Mouse (Mus musculus) heart, embryonic 11.5 days (tissue): ENCODE data around the gene Ndufs6. TPM values are rescaled to one million over a fixed set of nuclear protein-coding genes. Genes with fewer than 3 reads are reported as not detected.

ENCODE experiments used
- ATAC-seq: fragments of 200-750 bp; cut with Nextera tagmentation; replicated peaks from 2 replicates; pipeline ENCODE4 v1.8.0; 2017; ENCODE audit warnings: moderate library complexity; ENCODE audit not compliant: insufficient number of reproducible peaks, low FRiP score, low TSS enrichment
- H3K27ac ChIP-seq: fragments of 300-500 bp; sonication (generic); 2 replicates; pipeline ENCODE4 v1.5.1; 2014; ENCODE audit warnings: mild to moderate bottlenecking, low read depth, low read length
- H3K27me3 ChIP-seq: fragments of 300-500 bp; sonication (generic); 2 replicates; pipeline ENCODE4 v1.6.1; 2014; ENCODE audit warnings: mild to moderate bottlenecking, low read length, mixed read lengths; ENCODE audit not compliant: control insufficient read depth, insufficient read depth
- H3K36me3 ChIP-seq: fragments of 300-500 bp; sonication (generic); 2 replicates; pipeline ENCODE4 v1.6.1; 2014; ENCODE audit warnings: mild to moderate bottlenecking, low read length, moderate library complexity, mixed read lengths; ENCODE audit not compliant: control insufficient read depth, insufficient read depth
- H3K4me1 ChIP-seq: fragments of 300-500 bp; sonication (generic); 2 replicates; pipeline ENCODE4 v1.6.1; 2014; ENCODE audit warnings: low read length; ENCODE audit not compliant: control insufficient read depth, insufficient read depth
- H3K4me2 ChIP-seq: fragments of 300-500 bp; sonication (generic); 2 replicates; pipeline ENCODE4 v1.6.1; 2014; ENCODE audit warnings: mild to moderate bottlenecking, moderate library complexity
- H3K4me3 ChIP-seq: fragments of 300-500 bp; sonication (generic); 2 replicates; pipeline ENCODE4 v1.5.1; 2014; ENCODE audit warnings: low read depth, low read length
- H3K9ac ChIP-seq: fragments of 300-500 bp; sonication (generic); 2 replicates; pipeline ENCODE4 v1.6.1; 2014; ENCODE audit warnings: mild to moderate bottlenecking, low read depth, low read length, moderate library complexity
- H3K9me3 ChIP-seq: fragments of 300-500 bp; sonication (generic); replicated peaks from 2 replicates; pipeline ENCODE4 v1.6.1; 2016; ENCODE audit warnings: low read length; ENCODE audit not compliant: control insufficient read depth
- WGBS: fragments of 180-500 bp; shearing (Covaris S2); extraction: QIAGEN DNeasy Blood & Tissue Kit; methylation state at CpG from one replicate; pipeline ENCODE4 v1.1.7; 2014; ENCODE audit not compliant: insufficient replicate concordance; 5-methylcytosine and 5-hydroxymethylcytosine counted together
- polyA plus RNA-seq: library from polyadenylated mRNA; unstranded; fragments of >200 nt; fragmentation: Nextera tagmentation; extraction: Ambion mirVana; gene quantifications from 2 replicates; pipeline ENCODE4 v1.2.1, GENCODE M21; 2014

Ndufs6 gene
- polyA plus RNA-seq, 1 experiment from 2014 or later: 545 TPM

- Histone ChIP-seq H3K36me3 (no peaks in the 10 kb centered on the region), H3K4me2 (no peak overlapping the region), H3K27ac (no peak overlapping the region), H3K27me3 (peaks cover 53% of the 10 kb centered on the region), H3K4me1 (peaks cover 46% of the 10 kb centered on the region), H3K9ac (no peak overlapping the region), H3K9me3 (no peaks in the 10 kb centered on the region), H3K4me3 (no peak overlapping the region)
- WGBS: 28% methylated on average over 1 of the region's 1 CpGs
- no peak for ATAC-seq
These were observed 54.8 kb downstream of the Ndufs6 start for GRCm38 (mm10) chr13:73273536-73273935.

GRCm38 (mm10) chr13:73272794-73273282 lies 55.5 kb downstream of the Ndufs6 start:
- ATAC-seq: no peak
- H3K9me3 ChIP-seq: no peaks in the 10 kb centered on the region
- peaks cover 58% of the 10 kb centered on the region for H3K27me3 ChIP-seq
- H3K4me1 ChIP-seq: peaks cover 48% of the 10 kb centered on the region
- H3K27ac ChIP-seq: peak overlapping the region; percentile 50; the same call in 1 of the 2 replicates
- no peak overlapping the region for H3K4me3 ChIP-seq
- H3K4me2 ChIP-seq: no peak overlapping the region
- H3K36me3 ChIP-seq: no peaks in the 10 kb centered on the region
- H3K9ac ChIP-seq: 0 out of 2 replicates have a peak overlapping the region, but pooled peaks have one; percentile 78

- H3K36me3 ChIP-seq: no peaks in the 10 kb centered on the region
- peak overlapping the region; percentile 68 for H3K4me2 ChIP-seq
- H3K9me3 ChIP-seq: no peaks in the 10 kb centered on the region
- H3K4me1 ChIP-seq: peaks cover 46% of the 10 kb centered on the region
- H3K9ac ChIP-seq: peak overlapping the region; percentile 78
- H3K27me3 ChIP-seq: peaks cover 69% of the 10 kb centered on the region
- ATAC-seq: no peak
- peak overlapping the region; percentile 74 for H3K27ac ChIP-seq
- under 1% methylated on average over 53 of the region's 53 CpGs for WGBS
- H3K4me3 ChIP-seq: peak overlapping the region; percentile 37
These were observed 56.8 kb downstream of the Ndufs6 start for GRCm38 (mm10) chr13:73271336-73272242.

GRCm38 (mm10) chr13:73270451-73271081 lies 57.8 kb downstream of the Ndufs6 start:
- H3K4me3 ChIP-seq: peak overlapping the region; percentile 21
- WGBS: 7% methylated on average over 22 of the region's 22 CpGs
- H3K9me3 ChIP-seq: no peaks in the 10 kb centered on the region
- peak overlapping the region; percentile 74 for H3K27ac ChIP-seq
- ATAC-seq: no peak
- H3K4me1 ChIP-seq: peaks cover 46% of the 10 kb centered on the region
- H3K36me3 ChIP-seq: no peaks in the 10 kb centered on the region
- H3K4me2 ChIP-seq: peak overlapping the region; percentile 68
- H3K27me3 ChIP-seq: peaks cover 75% of the 10 kb centered on the region
- peak overlapping the region; percentile 78 for H3K9ac ChIP-seq

- 16% methylated on average over 3 of the region's 3 CpGs for WGBS
- H3K36me3 ChIP-seq: no peaks in the 10 kb centered on the region
- H3K4me1 ChIP-seq: peaks cover 49% of the 10 kb centered on the region
These were observed 58.5 kb downstream of the Ndufs6 start for GRCm38 (mm10) chr13:73269891-73270290.

More at GRCm38 (mm10) chr13:73269891-73270290, 58.5 kb downstream of the Ndufs6 start:
- Histone ChIP-seq H3K9ac (no peak overlapping the region), H3K9me3 (no peaks in the 10 kb centered on the region), H3K4me3 (no peak overlapping the region), H3K27ac (peak overlapping the region; percentile 74), H3K27me3 (peaks cover 78% of the 10 kb centered on the region), H3K4me2 (no peak overlapping the region)
- ATAC-seq: no peak

Other genes with a start within 250 kb of the Ndufs6 start
- 39.2 and 45.9 TPM in 2 replicates for gene Irx4, start 68.1 kb downstream of the Ndufs6 start, polyA plus RNA-seq
- 155 and 170 TPM in 2 replicates for gene Mrpl36, start within 50 bp of the Ndufs6 start, polyA plus RNA-seq
- 26.0 and 26.6 TPM in 2 replicates for gene Lpcat1, start 138.7 kb upstream of the Ndufs6 start, polyA plus RNA-seq
- gene Slc6a3, start 208.2 kb upstream of the Ndufs6 start, polyA plus RNA-seq: 0.28 TPM in 1 of 2 replicates, not detected in the other